Mouse (Mus musculus): ENCODE data around the gene Bri3bp.
"Not testable (repeated sequence)": the region's sequence is repeated elsewhere in the genome, so short reads cannot be mapped to it uniquely, and the experiment has no call there.

Gene Bri3bp

DNA sequence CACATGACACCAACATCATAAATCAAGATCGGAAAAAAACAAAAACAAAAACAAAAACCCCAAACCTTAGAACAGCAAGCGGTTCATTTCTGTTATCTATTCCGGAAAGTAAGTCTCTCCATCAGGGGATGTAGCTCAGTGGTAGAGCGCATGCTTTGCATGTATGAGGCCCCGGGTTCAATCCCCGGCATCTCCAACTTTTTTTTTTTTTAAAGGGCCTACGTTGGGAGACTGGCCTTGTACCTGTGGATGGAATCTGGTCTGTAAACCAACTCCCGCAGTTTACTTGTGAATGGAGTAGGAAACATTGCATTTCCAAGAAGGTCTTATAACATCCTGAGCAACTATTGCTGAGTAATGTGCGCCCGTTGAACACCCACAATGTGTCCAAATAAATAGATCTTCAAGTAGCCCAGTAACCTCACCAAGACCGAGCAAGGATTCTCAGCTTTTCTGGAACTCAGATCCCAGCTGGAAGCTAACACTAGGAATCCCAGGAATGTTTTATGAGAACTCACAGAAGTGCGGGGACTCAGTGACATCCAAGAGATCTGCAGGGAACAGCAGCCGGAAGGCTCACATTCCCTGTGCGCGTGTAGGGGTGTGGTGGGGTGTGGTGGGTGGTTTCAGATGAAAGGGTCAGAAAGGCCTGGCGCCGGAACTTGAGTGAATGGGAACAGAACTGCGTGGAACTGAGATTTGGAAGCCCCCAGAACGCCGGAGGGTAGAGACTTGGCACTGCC lies 31.8 kb upstream of the Bri3bp start:
- no peak for DNase-seq

GRCm38 (mm10) chr5:125411972-125412530 lies 29.3 kb upstream of the Bri3bp start:
- peak; percentile 80 to 85 for DNase-seq

GRCm38 (mm10) chr5:125412536-125412935 lies 28.8 kb upstream of the Bri3bp start:
- not testable (repeated sequence) for DNase-seq

DNA sequence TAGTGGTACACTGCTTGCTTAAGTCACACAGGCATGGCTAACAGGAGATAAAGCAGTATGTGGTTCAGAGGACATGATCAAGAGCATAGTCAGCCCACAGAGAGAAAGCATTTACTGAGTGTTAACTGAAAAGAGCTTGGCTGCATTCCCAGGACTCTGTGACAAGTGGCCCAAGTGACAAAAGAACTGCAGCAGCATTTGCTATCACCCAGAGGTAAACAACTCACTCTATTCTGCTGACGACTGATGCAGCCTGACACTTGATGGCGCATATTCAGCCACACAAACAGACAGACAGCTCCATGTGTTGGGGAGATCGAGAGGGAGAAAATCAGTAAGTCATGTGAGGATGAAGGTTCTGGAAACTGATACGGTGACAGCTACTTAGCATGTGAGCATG lies 27.6 kb upstream of the Bri3bp start:
- DNase-seq = no peak

DNA sequence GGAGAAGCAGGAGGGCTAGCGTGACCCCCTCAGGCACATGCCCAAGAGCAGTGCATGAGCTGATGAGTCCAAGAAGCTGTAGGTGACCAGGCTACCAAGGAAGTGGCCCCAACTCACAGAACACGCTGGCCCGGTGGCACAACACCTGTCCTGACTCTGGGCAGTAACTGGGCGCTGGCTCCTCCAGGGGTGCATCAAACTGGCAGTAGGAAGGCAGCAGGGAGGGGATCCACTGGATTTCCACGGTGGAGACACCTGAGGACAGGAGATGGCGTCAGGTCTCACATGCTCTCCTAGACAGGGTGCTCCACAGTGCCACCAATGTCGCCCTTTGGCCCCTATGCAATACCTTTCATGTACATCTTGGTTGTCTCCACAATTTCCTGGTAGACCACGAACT lies 25.2 kb upstream of the Bri3bp start:
- no peak for DNase-seq

DNA sequence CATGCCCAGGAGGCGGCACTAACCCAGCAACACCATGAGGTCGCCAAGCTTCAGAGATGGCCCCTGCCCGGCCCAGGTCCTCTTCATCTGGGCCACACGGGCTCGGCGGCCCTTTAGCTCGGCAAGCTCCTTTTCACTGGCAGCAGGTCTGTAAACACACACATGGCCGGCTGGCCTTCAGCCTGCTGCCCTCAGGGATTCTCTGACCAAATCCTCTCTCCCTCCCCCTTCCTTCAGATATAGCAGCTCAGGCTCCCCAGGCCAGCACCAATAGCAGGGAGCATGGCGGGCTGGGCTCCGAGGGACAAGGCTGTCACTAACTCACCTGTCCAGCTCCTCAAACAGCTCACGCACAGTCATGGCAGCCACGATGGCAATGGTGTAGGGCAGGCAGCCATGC lies 22.7 kb upstream of the Bri3bp start:
- DNase-seq = no peak

- DNase-seq = no peak
Observed at GRCm38 (mm10) chr5:125419124-125419523, 22.2 kb upstream of the Bri3bp start.

- no peak for DNase-seq
Observed at GRCm38 (mm10) chr5:125425698-125426276, 15.6 kb upstream of the Bri3bp start.

DNA sequence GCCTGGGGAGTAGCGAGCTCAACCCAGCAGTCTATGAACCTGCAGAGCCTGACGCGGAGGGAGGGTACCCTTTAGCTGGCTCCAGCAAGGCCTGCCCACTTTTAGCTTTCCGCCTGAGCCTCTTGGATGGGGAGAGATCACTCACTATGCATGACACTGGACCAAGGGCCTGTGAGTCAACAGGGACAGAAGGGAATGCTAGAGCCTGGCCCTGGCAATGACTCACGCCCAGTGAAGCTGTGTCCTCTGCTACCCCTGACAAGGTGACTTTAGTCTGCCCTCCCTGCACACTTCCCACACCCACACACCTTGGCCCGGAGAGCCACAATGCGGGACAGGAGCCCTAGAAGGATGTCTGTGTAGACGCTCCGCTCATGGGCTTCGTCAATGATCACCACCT lies 15.0 kb upstream of the Bri3bp start:
- DNase-seq = no peak

DNA sequence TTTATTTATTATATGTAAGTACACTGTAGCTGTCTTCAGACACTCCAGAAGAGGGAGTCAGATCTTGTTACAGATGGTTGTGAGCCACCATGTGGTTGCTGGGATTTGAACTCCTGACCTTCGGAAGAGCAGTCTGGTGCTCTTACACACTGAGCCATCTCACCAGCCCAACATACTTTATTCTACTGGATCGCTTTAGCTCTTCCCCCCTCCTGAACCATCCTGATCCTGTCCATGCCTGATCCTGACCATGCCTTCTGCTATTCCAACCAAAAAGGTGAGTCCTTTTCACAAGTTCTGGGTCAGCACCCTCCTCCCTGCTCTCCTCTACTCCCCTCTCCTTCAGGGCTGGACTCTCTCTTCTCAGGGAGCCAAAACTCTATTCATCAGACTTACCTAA lies 9.0 kb upstream of the Bri3bp start:
- DNase-seq = not testable (repeated sequence)

GRCm38 (mm10) chr5:125433793-125434337 lies 7.5 kb upstream of the Bri3bp start, which contains the start of gene Dhx37:
Gene Dhx37, minus strand, starts transcription at chr5:125434121.
- peak; percentile 88 to 92 for DNase-seq

GRCm38 (mm10) chr5:125434347-125434746 lies 7.0 kb upstream of the Bri3bp start:
- DNase-seq = not testable (repeated sequence)

DNA sequence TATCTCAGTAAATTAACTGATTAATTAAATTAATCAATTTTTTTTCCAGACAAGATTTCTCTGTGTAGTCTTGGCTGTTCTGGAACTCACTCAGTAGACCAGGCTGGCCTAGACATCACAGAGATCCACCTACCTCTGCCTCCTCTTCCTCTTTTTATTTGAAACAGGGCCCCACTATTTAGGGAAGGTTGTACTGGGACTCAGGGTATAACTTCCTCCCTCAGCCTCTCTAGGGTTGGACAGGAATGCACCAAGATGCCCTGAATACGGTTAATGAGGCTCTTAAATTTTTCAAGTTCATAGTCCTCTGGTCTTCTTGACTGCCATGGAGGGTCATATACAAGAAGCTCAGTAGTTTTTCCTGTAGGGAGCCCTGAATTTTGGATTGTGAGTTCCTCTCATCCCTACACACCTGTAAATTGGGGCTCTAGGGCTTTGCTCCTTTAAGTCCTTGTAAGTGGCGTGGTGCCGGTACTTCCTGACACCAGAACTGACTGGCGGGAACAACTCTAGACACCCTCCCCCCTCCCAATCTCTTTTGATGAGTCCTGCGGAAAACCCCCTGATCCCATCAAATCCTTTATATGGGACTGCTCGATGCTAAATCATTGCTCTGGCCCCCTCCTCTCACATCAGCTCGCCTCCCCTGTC lies 660 bp upstream of the Bri3bp start:
- DNase-seq = no peak

GRCm38 (mm10) chr5:125442136-125442995 lies 998 bp downstream of the Bri3bp start:
- DNase-seq = no peak

GRCm38 (mm10) chr5:125443335-125443734 lies 2.0 kb downstream of the Bri3bp start:
- DNase-seq = no peak

- DNase-seq = no peak
Observed at GRCm38 (mm10) chr5:125443915-125444314, 2.5 kb downstream of the Bri3bp start.

DNA sequence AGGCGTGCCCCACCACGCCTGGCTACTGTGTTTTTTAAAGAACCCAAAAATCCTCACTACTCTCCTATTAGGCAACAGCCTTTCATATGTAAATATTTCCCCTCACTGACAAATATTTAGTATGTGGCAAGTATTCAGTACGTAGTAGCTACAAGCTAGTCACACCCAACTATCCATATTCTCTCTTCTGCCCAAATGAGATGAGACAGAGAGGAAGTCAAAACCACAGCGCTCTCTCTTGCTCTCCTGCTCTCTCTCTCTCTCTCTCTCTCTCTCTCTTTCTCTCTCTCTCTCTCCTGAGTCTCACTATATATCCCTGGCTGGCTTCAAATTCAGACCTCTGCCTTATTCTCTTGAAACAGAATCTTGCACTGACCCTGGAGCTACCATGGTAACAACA lies 3.2 kb downstream of the Bri3bp start:
- DNase-seq = no peak

GRCm38 (mm10) chr5:125446344-125446743 lies 5.0 kb downstream of the Bri3bp start:
- no peak for DNase-seq

GRCm38 (mm10) chr5:125448026-125448425 lies 6.7 kb downstream of the Bri3bp start:
- DNase-seq = no peak

DNA sequence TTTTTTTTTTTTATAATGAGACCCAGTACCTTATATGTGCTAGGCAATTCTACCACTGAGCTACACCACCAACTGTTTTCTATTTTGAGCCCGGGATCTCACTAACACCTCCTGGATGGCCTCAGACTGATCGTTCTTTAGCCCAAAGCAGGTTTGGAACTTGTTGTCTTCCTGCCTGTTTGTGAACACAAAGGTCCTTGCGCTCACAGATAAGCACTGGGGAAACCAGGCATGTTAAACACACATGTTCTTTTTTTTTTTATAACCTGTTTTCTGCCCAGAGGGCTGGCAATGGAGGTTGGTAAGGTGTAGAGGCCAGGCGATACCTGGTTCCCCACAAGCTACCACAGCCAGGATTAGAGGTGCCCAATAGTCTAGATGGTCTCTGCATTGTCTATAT lies 7.3 kb downstream of the Bri3bp start:
- no peak for DNase-seq

DNA sequence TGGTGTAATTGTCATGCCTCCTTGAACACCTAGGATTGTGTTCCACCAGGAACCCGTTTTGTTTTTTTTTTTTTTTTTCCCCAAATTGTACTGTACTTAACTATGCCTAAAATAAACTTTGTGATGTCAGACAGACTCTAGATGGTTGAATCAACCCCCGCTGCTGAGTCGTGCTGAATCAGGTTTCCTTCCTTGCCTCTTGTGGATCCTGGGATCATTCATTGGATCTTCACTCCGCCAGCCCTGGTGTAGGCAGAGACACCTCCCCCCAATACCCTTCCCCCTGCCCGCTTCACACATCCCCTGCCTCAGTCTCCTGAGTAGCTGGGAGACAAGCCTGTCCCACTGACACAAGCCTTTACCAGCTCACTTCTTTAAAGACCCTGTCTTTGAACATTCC lies 7.9 kb downstream of the Bri3bp start:
- DNase-seq = no peak

GRCm38 (mm10) chr5:125452573-125452972 lies 11.2 kb downstream of the Bri3bp start:
- no peak for DNase-seq

All from thymus, postnatal 36 days (tissue).